Mouse (Mus musculus): Measurements from ENCODE around the gene Itga2b.

DNA sequence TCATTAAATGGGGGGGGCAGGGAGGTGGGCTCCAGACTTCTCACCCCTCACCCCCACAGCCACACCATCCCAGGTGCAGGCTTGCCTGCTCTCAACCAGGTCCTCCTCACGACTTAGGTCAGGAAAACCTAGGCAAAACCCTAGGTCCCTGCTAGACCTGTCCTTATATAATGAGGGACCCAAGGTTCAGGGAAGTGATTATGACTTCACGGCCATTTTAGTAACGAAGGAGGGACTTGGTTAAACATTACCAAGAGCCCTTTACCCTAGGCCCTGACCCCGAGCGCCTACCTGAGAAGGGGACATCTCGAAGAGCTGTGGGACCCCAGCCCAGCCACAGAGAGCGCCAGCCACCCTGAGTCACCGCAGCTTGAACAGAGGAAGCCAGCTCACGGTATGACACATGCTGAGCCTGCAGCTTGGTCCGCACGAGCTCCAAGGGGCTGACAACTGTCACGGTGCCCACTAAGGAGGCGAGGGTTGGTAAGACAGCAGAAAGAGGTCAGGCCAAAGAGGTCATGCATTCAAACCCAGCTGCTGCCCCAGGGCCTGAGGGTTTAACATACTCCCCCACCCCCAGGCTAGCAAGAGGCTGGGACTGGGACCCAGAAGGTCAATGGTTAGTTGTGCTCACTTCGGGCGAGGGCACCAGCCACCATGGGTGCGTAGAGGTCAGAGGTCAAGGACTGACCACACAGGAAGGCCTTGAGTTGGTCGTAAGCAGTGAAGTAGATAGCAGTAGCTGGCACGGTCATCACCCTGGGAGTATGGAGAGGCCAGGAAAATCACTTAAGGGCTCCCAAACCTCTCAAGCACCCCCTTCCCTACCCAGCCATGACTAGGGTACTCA is 65.5 kb downstream of the Itga2b start:
- TF ChIP-seq CTCF (IDR thresholded peaks at IDR 0.05; ENCODE audit: control insufficient read depth, insufficient read depth, low read length) (no peak), POLR2A (IDR thresholded peaks at IDR 0.05; ENCODE audit: borderline replicate concordance, control insufficient read depth, low read depth, low read length) (no peak)

All from bone marrow, adult 2 months (tissue).